Mouse (Mus musculus) gonadal fat pad, adult 2 months (tissue): ENCODE data around the gene Zfp28. TPM values are rescaled to one million over a fixed set of nuclear protein-coding genes. Genes with fewer than 3 reads are reported as not detected.

ENCODE experiments used
- DNase-seq: peaks from one replicate; pipeline ENCODE4 v3.0.0-alpha.2; 2012; ENCODE audit warnings: low read depth
- polyA plus RNA-seq: library from polyadenylated mRNA; depleted of rRNA; stranded (reverse); fragments of >200 nt; gene quantifications from 2 replicates; pipeline ENCODE4 v1.2.3, GENCODE M21; 2012; rRNA removed

The Zfp28 gene
- polyA plus RNA-seq, 1 experiment, result 3.0 TPM

DNA sequence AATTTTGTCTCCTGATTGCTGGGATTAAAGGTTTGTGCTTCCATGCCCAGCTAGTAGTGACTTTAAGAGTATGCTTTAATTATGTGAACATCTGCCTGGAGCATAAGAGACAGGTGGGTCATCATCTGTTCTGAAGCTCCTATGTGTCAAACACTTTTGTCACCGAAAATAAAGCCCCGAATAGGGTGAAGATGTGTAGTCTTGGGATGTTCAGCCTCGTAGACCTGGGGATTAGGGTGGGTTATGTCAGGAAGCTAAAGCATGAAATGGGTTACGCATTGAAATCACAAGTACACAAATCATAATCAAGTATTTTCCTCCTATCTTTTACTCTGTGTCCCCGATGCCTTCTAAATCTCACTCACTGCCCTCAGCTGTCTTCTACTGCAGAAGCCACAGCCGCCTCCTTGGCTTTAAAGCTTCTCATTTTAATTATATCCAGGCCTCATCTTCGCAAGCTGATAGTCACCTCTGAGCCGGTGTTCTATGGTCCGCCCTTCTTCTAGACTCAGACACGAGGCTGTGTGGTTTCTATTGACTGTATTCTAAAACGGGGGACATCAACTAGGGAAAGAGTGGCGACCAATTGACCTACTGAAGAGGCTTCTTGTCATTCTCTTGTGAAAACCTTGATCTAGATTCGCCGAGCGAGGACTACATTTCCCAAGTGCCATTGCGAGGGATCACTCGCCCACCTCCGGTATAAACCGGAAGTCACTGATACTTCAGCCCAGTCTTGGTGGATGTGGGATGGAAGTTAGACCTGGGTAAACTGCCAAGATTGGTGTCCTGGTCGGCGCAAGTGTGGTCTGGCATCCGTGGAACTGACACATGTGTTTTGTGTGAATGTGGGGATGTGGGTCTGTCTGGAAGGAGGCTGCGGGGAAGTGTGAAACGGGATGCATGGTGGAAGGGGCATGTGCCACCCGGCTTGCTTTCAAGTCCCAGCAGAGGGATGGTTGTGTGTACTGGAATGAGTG lies 15.2 kb downstream of the Zfp28 start, which contains the start of gene Smim17:
TSS of gene Smim17 (plus strand) at position 720 of the 980 bp plus-strand sequence.
- DNase-seq, result no peak

DNA sequence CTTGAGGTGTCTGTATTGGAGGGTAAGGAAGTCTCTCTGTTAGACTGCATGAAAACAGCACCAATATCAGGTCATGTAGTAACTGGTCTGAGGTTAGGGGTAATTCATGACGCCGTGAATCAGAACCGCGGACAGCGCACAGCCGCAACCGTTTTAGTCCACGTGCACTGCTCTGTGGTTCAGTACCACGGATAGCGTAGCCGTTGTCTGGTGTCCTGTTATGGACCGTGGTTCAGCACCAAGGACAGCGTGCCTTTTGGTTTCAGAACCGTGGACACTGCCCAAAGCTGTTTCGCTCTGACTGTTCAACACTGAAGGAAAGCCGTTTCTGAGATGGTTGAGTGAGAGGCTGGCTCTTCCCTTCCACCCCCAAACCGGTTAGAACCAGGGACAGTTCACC lies 26.9 kb downstream of the Zfp28 start, which contains the start of gene Gm20715:
TSS of gene Gm20715 (plus strand) at position 235 of the 400 bp plus-strand sequence.
- peak; percentile 42 for DNase-seq

- no peak for DNase-seq
These were observed 31.7 kb downstream of the Zfp28 start for GRCm38 (mm10) chr7:6414626-6415441.

DNA sequence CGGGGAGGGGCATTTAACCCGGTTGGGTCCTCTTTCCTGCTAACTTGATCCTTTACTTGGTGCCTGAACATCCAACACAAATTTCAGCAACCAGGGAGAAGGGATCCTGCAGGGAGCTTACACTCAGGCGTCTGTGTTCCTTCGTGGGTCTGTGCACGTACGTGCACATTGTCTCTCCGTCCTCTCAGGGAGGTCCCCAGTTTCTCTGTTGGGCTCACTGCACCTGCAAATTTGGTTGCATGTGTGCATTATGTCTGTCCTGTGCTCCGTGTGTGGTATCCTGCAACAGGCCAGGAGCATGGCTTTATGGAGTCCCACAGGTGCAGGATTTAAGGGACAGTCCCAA lies 32.3 kb downstream of the Zfp28 start:
- DNase-seq, result no peak

DNA sequence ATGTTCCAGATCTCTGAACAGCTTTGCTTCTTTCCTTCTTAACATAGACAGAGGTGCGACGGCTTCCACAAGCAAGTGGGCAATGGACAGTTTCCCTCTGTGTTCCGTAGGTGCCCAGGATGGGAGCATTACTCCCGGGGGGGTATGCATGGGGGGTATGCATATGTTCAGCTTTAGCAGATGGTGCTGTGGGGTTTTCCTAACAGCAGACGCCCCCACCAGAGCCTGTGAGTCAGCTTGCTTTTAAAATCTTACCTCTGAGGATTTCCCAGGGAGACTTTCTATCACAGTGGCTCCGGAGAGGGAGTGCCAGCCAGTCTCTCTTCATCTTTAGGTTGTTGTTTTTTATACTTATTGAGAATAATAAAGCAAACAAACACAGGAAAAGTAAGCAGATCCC lies 36.8 kb downstream of the Zfp28 start:
- no peak for DNase-seq

DNA sequence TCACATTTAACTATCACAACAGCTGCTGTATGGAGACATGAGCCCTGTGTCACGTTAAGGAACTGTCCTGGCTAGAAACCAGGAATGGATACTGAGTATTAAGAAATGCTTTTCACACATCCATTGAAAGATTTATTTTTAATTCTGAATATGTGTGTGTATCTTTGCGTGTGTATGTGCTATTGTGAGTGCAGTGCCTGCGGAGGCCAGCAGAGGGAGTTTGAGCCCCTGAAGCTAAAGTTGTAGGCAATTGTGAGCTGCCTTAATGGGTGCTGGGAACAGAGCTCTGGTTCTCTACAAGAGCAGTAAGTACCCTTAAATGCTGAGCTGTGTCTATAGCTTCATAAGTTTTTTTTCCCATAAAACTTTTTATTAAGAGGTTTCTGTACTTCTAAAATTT lies 46.3 kb downstream of the Zfp28 start:
- no peak for DNase-seq

DNA sequence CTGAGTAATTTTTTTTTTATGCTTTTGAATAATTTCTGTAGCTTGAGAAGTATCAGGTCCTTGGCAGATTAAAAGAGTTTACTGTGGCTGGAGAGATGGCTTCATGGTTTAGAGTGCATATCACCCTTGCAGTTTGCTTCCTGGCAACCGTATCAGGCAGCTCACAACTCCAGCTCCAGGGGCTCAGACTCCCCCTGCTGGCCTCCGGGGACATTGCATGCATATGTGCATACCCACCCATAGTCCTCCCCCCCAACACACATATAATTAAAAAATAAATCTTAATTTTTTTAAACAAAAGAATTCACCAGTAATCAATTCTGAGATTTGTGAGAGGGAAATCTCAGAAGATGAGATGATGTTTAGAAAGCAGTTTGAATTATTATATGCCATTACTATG lies 47.2 kb downstream of the Zfp28 start:
- no peak for DNase-seq

DNA sequence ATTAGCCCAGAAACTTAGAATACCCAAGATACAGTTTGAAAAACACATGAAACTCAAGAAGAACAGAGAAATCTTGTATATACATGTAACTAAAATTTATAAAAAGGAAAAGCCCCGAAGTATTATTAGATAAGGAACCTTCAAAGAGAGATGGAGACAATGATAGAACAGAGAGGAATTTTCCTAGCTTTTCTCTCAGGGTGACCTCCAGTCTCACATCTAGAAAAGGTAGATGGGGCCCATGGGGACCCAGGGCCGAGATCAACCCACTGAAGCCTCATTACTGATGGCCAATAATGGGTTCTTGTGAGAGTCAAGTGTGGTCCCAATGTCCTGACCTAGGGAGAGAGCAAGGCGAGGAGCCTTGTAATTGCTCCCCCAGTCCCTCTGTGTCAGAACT lies 55.3 kb downstream of the Zfp28 start, which contains the start of gene Olfr1344:
TSS of gene Olfr1344 (plus strand) at position 301 of the 400 bp plus-strand sequence.
- no peak for DNase-seq

DNA sequence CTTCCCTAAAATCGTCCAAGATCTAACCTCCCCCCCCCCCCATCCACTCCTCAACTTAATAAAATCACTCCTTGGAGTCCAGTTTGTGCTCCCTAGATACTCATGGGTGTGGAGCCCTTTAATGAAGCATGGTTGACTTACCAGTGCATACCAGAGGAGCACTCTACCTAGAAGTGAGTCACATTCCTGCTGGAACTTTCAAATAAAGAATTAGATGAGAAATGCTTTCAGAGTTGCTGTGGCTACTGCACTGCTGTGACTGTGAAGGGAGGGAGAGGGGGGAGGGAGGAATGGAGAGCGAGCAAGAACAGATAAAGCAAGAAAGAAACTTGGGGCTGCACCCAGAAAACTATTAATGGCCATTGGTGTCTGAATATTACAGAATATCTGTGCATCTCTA lies 58.1 kb downstream of the Zfp28 start:
- DNase-seq, result no peak

Other genes starting within 250 kb of the Zfp28 start
- gene Zfp787, start 227.3 kb upstream of the Zfp28 start, polyA plus RNA-seq, result 56.6 and 57.7 TPM in 2 replicates
- 15.7 and 17.0 TPM in 2 replicates for gene Zfp444, start 211.1 kb upstream of the Zfp28 start, polyA plus RNA-seq
- not detected in 2 replicates for gene Galp, start 186.2 kb upstream of the Zfp28 start, polyA plus RNA-seq
- not detected in 2 replicates for gene Zscan5b, start 161.0 kb upstream of the Zfp28 start, polyA plus RNA-seq
- 1,972 and 2,446 TPM in 2 replicates for gene Epp13, start 130.6 kb upstream of the Zfp28 start, polyA plus RNA-seq
- 1.5 and 1.6 TPM in 2 replicates for gene Zfp667, start 96.7 kb upstream of the Zfp28 start, polyA plus RNA-seq
- gene Zfp583, start 52.0 kb upstream of the Zfp28 start, polyA plus RNA-seq, result 0.96 and 1.1 TPM in 2 replicates
- 0.14 and 0.18 TPM in 2 replicates for gene Gm3854, start 39.5 kb upstream of the Zfp28 start, polyA plus RNA-seq
- 0.49 and 0.90 TPM in 2 replicates for gene Zfp78, start 20.0 kb upstream of the Zfp28 start, polyA plus RNA-seq
- gene Smim17, start 15.4 kb downstream of the Zfp28 start, polyA plus RNA-seq, result not detected in 2 replicates
- 0.03 TPM in 1 of 2 replicates, not detected in the other for gene Gm20715, start 27.0 kb downstream of the Zfp28 start, polyA plus RNA-seq
- not detected in 2 replicates for gene Olfr1344, start 55.4 kb downstream of the Zfp28 start, polyA plus RNA-seq
- gene Olfr1336, start 72.9 kb downstream of the Zfp28 start, polyA plus RNA-seq, result not detected in 2 replicates
- gene Olfr1346, start 83.8 kb downstream of the Zfp28 start, polyA plus RNA-seq, result not detected in 2 replicates
- 0.11 and 0.18 TPM in 2 replicates for gene Olfr5, start 103.6 kb downstream of the Zfp28 start, polyA plus RNA-seq
- gene Olfr1347, start 116.5 kb downstream of the Zfp28 start, polyA plus RNA-seq, result not detected in 2 replicates
- gene Olfr1348, start 125.5 kb downstream of the Zfp28 start, polyA plus RNA-seq, result 0.22 and 0.49 TPM in 2 replicates
- gene Olfr1349, start 139.7 kb downstream of the Zfp28 start, polyA plus RNA-seq, result 0.57 and 0.69 TPM in 2 replicates
- gene Olfr1350, start 181.5 kb downstream of the Zfp28 start, polyA plus RNA-seq, result not detected in 2 replicates